Mouse (Mus musculus) intestine, embryonic 14.5 days (tissue): ENCODE measurements around the gene Gm18336. TPM values are rescaled to one million over a fixed set of nuclear protein-coding genes. Genes with fewer than 3 reads are reported as not detected.
"Not testable (repeated sequence)": the region's sequence is repeated elsewhere in the genome, so short reads cannot be mapped to it uniquely, and the experiment has no call there.

ENCODE experiments used
- ATAC-seq: fragments of 200-750 bp; cut with Nextera tagmentation; replicated peaks from 2 replicates; pipeline ENCODE4 v1.8.0; 2017; ENCODE audit warnings: low read depth, moderate number of reproducible peaks, moderate TSS enrichment, moderate library complexity; ENCODE audit not compliant: low FRiP score, low TSS enrichment
- DNase-seq: peaks from one replicate; pipeline ENCODE4 v3.0.0-alpha.2; 2018; ENCODE audit warnings: low spot score
- H3K27ac ChIP-seq: fragments of 300-500 bp; sonication (generic); 2 replicates; pipeline ENCODE4 v1.5.1; 2014; ENCODE audit warnings: low read depth, mild to moderate bottlenecking, control low read depth
- H3K27me3 ChIP-seq: fragments of 300-500 bp; sonication (generic); replicated peaks from 2 replicates; pipeline ENCODE4 v1.6.1; 2014; ENCODE audit warnings: low read length, control low read depth; ENCODE audit not compliant: control insufficient read depth, insufficient read depth
- H3K36me3 ChIP-seq: fragments of 300-500 bp; sonication (generic); 2 replicates; pipeline ENCODE4 v1.6.1; 2014; ENCODE audit warnings: low read length, control low read depth; ENCODE audit not compliant: control insufficient read depth, insufficient read depth
- H3K4me1 ChIP-seq: fragments of 300-500 bp; sonication (generic); replicated peaks from 2 replicates; pipeline ENCODE4 v1.6.1; 2014; ENCODE audit warnings: low read length, control low read depth, mixed read lengths; ENCODE audit not compliant: control insufficient read depth, insufficient read depth
- H3K4me2 ChIP-seq: fragments of 300-500 bp; sonication (generic); 2 replicates; pipeline ENCODE4 v1.6.1; 2014; ENCODE audit warnings: low read length
- H3K4me3 ChIP-seq: fragments of 300-500 bp; sonication (generic); 2 replicates; pipeline ENCODE4 v1.5.1; 2014; ENCODE audit warnings: low read depth, low read length, control low read depth, mixed read lengths
- H3K9ac ChIP-seq: fragments of 300-500 bp; sonication (generic); 2 replicates; pipeline ENCODE4 v1.6.1; 2014; ENCODE audit warnings: mild to moderate bottlenecking, low read length
- H3K9me3 ChIP-seq: fragments of 300-500 bp; sonication (generic); 2 replicates; pipeline ENCODE4 v1.6.1; 2016; ENCODE audit warnings: low read length, control low read depth; ENCODE audit not compliant: control insufficient read depth
- WGBS: fragments of 180-500 bp; shearing (Covaris S2); extraction: QIAGEN DNeasy Blood & Tissue Kit; methylation state at CpG from one replicate; pipeline ENCODE4 v1.1.7; 2014; 5-methylcytosine and 5-hydroxymethylcytosine counted together
- polyA plus RNA-seq: library from polyadenylated mRNA; unstranded; fragments of >200 nt; fragmentation: Nextera tagmentation; extraction: Ambion mirVana; gene quantifications from 2 replicates; pipeline ENCODE4 v1.2.1, GENCODE M21; 2014

Gene Gm18336
- polyA plus RNA-seq = not detected in 2 replicates

- H3K4me3 ChIP-seq, H3K36me3 ChIP-seq, DNase-seq, H3K27me3 ChIP-seq, H3K4me2 ChIP-seq, H3K27ac ChIP-seq, H3K9me3 ChIP-seq, H3K4me1 ChIP-seq, ATAC-seq, H3K9ac ChIP-seq: not testable (repeated sequence)
- whole genome bisulfite sequencing = 38% methylated on average over 1 of the region's 2 CpGs
Measured at GRCm38 (mm10) chrX:73398636-73399035, at the start of gene Gm18336. Gene Gm18336 (minus strand): TSS chrX:73398736.

- WGBS = 76% methylated on average over 2 of the region's 2 CpGs
- ATAC-seq (no peak), DNase-seq (no peak)
- Histone ChIP-seq H3K9ac (no peak overlapping the region), H3K4me2 (no peak overlapping the region), H3K27me3 (no peaks in the 10 kb centered on the region), H3K4me1 (no peaks in the 10 kb centered on the region), H3K9me3 (no peaks in the 10 kb centered on the region), H3K27ac (no peak overlapping the region), H3K4me3 (no peak overlapping the region), H3K36me3 (no peaks in the 10 kb centered on the region)
Measured at GRCm38 (mm10) chrX:73441428-73441827, 42.9 kb upstream of the Gm18336 start.

GRCm38 (mm10) chrX:73435252-73435651 is 36.7 kb upstream of the Gm18336 start, which contains the start of gene Trex2:
Gene Trex2 (minus strand): TSS chrX:73435344.
- Histone ChIP-seq H3K9ac (no peak within 1 kb of the TSS), H3K36me3 (no peaks in the 10 kb centered on the region), H3K27me3 (no peaks in the 10 kb centered on the region), H3K4me3 (no peak within 1 kb of the TSS), H3K4me1 (no peaks in the 10 kb centered on the region), H3K27ac (no peak within 1 kb of the TSS), H3K9me3 (no peaks in the 10 kb centered on the region), H3K4me2 (no peak within 1 kb of the TSS)
- ATAC-seq (no peak), DNase-seq (no peak)
- WGBS = 44% methylated on average over 11 of the region's 11 CpGs

GRCm38 (mm10) chrX:73432850-73433249 is 34.3 kb upstream of the Gm18336 start:
- Histone ChIP-seq H3K27me3 (no peaks in the 10 kb centered on the region), H3K4me2 (no peak overlapping the region), H3K9ac (no peak overlapping the region), H3K4me1 (no peaks in the 10 kb centered on the region), H3K4me3 (no peak overlapping the region), H3K9me3 (no peaks in the 10 kb centered on the region), H3K27ac (no peak overlapping the region), H3K36me3 (no peaks in the 10 kb centered on the region)
- no peak for DNase-seq
- no peak for ATAC-seq
- WGBS = 73% methylated on average over 5 of the region's 5 CpGs

GRCm38 (mm10) chrX:73430036-73430435 is 31.5 kb upstream of the Gm18336 start:
- Histone ChIP-seq H3K36me3 (no peaks in the 10 kb centered on the region), H3K9me3 (no peaks in the 10 kb centered on the region), H3K4me3 (no peak overlapping the region), H3K4me1 (no peaks in the 10 kb centered on the region), H3K27ac (no peak overlapping the region), H3K9ac (no peak overlapping the region), H3K27me3 (no peaks in the 10 kb centered on the region), H3K4me2 (no peak overlapping the region)
- DNase-seq (no peak), ATAC-seq (no peak)
- 74% methylated on average over 2 of the region's 2 CpGs for WGBS

GRCm38 (mm10) chrX:73412767-73413166 is 14.2 kb upstream of the Gm18336 start:
- no peak for DNase-seq
- ATAC-seq = no peak
- Histone ChIP-seq H3K4me1 (no peaks in the 10 kb centered on the region), H3K9me3 (no peaks in the 10 kb centered on the region), H3K27me3 (0 out of 2 replicates have a peak, but pooled peaks cover 3% of the 10 kb centered on the region), H3K4me2 (no peak overlapping the region), H3K27ac (no peak overlapping the region), H3K9ac (no peak overlapping the region), H3K36me3 (no peaks in the 10 kb centered on the region), H3K4me3 (no peak overlapping the region)
- WGBS = 38% methylated on average over 1 of the region's 1 CpGs

GRCm38 (mm10) chrX:73410880-73411517 is 12.5 kb upstream of the Gm18336 start, which contains the start of gene Zfp92:
Gene Zfp92 (plus strand): TSS chrX:73411096.
- DNase-seq = no peak

GRCm38 (mm10) chrX:73401616-73402015 is 3.1 kb upstream of the Gm18336 start:
- H3K9me3 ChIP-seq = no peaks in the 10 kb centered on the region
- no peak overlapping the region for H3K9ac ChIP-seq
- no peak overlapping the region for H3K4me3 ChIP-seq
- H3K27me3 ChIP-seq = no peaks in the 10 kb centered on the region
- no peak overlapping the region for H3K4me2 ChIP-seq
- no peaks in the 10 kb centered on the region for H3K4me1 ChIP-seq
- no peak overlapping the region for H3K27ac ChIP-seq
- no peaks in the 10 kb centered on the region for H3K36me3 ChIP-seq
- 93% methylated on average over 12 of the region's 12 CpGs for WGBS
- ATAC-seq (no peak), DNase-seq (no peak)

More at GRCm38 (mm10) chrX:73410880-73411517, 12.5 kb upstream of the Gm18336 start, which contains the start of gene Zfp92:
- Histone ChIP-seq H3K9me3 (no peaks in the 10 kb centered on the region), H3K4me1 (no peaks in the 10 kb centered on the region), H3K4me3 (peak within 1 kb of the TSS; percentile 15), H3K9ac (no peak within 1 kb of the TSS), H3K27ac (no peak within 1 kb of the TSS), H3K27me3 (0 out of 2 replicates have a peak, but pooled peaks cover 3% of the 10 kb centered on the region), H3K4me2 (peak within 1 kb of the TSS; percentile 46), H3K36me3 (no peaks in the 10 kb centered on the region)
- WGBS = 15% methylated on average over 20 of the region's 20 CpGs
- ATAC-seq = no peak

GRCm38 (mm10) chrX:73400951-73401350 is 2.4 kb upstream of the Gm18336 start:
- Histone ChIP-seq H3K4me1 (no peaks in the 10 kb centered on the region), H3K4me3 (no peak overlapping the region), H3K4me2 (no peak overlapping the region), H3K9ac (no peak overlapping the region), H3K27ac (no peak overlapping the region), H3K9me3 (no peaks in the 10 kb centered on the region), H3K36me3 (no peaks in the 10 kb centered on the region), H3K27me3 (no peaks in the 10 kb centered on the region)
- WGBS = 85% methylated on average over 20 of the region's 20 CpGs
- ATAC-seq (no peak), DNase-seq (no peak)
